Mouse (Mus musculus): Measurements from ENCODE around the gene Gm15557. TPM values are rescaled to one million over a fixed set of nuclear protein-coding genes. Genes with fewer than 3 reads are reported as not detected.

The Gm15557 gene
- polyA plus RNA-seq, 1 experiment from 2014 or later: not detected

- 91% methylated on average over 5 of the region's 5 CpGs for WGBS
- no peak overlapping the region for H3K27ac ChIP-seq (replicated peaks)
Measured at GRCm38 (mm10) chr2:155959981-155960380, 19.5 kb downstream of the Gm15557 start.

GRCm38 (mm10) chr2:155961862-155962261 is 21.3 kb downstream of the Gm15557 start:
- 78% methylated on average over 10 of the region's 10 CpGs for WGBS
- no peak for ATAC-seq (replicated peaks)
- H3K9ac ChIP-seq (replicated peaks): no peak overlapping the region

More at GRCm38 (mm10) chr2:155959981-155960380, 19.5 kb downstream of the Gm15557 start:
- H3K4me1 ChIP-seq: peaks cover 18% of the 10 kb centered on the region
- no peak for ATAC-seq (replicated peaks)
- H3K36me3 ChIP-seq: peaks cover 29% of the 10 kb centered on the region
- H3K4me2 ChIP-seq (replicated peaks): no peak overlapping the region
- H3K9me3 ChIP-seq: no peaks in the 10 kb centered on the region
- H3K9ac ChIP-seq (replicated peaks): no peak overlapping the region
- H3K4me3 ChIP-seq: no peak overlapping the region
- no peaks in the 10 kb centered on the region for H3K27me3 ChIP-seq

GRCm38 (mm10) chr2:155962991-155963390 is 22.5 kb downstream of the Gm15557 start:
- peaks cover 56% of the 10 kb centered on the region for H3K36me3 ChIP-seq
- no peak overlapping the region for H3K27ac ChIP-seq (replicated peaks)
- no peak for ATAC-seq (replicated peaks)
- H3K4me1 ChIP-seq: peaks cover 6% of the 10 kb centered on the region; the same call in 1 of the 2 replicates
- H3K9ac ChIP-seq (replicated peaks): no peak overlapping the region
- H3K27me3 ChIP-seq: no peaks in the 10 kb centered on the region
- no peak overlapping the region for H3K4me2 ChIP-seq (replicated peaks)
- H3K4me3 ChIP-seq: no peak overlapping the region
- no peaks in the 10 kb centered on the region for H3K9me3 ChIP-seq
- 51% methylated on average over 1 of the region's 1 CpGs for WGBS

More at GRCm38 (mm10) chr2:155961862-155962261, 21.3 kb downstream of the Gm15557 start:
- H3K27ac ChIP-seq (replicated peaks): no peak overlapping the region
- H3K36me3 ChIP-seq: peaks cover 44% of the 10 kb centered on the region
- H3K9me3 ChIP-seq: no peaks in the 10 kb centered on the region
- H3K4me3 ChIP-seq: no peak overlapping the region
- H3K4me1 ChIP-seq: peaks cover 17% of the 10 kb centered on the region
- no peak overlapping the region for H3K4me2 ChIP-seq (replicated peaks)
- no peaks in the 10 kb centered on the region for H3K27me3 ChIP-seq

GRCm38 (mm10) chr2:155973348-155973747 is 32.8 kb downstream of the Gm15557 start:
- no peaks in the 10 kb centered on the region for H3K4me1 ChIP-seq
- H3K36me3 ChIP-seq: peaks cover 86% of the 10 kb centered on the region
- no peak overlapping the region for H3K4me2 ChIP-seq (replicated peaks)
- no peak for ATAC-seq (replicated peaks)
- 81% methylated on average over 6 of the region's 6 CpGs for WGBS
- H3K27ac ChIP-seq (replicated peaks): no peak overlapping the region
- H3K4me3 ChIP-seq: no peak overlapping the region
- H3K9ac ChIP-seq (replicated peaks): no peak overlapping the region
- no peaks in the 10 kb centered on the region for H3K9me3 ChIP-seq
- no peaks in the 10 kb centered on the region for H3K27me3 ChIP-seq

- 83% methylated on average over 14 of the region's 14 CpGs for WGBS
- Histone ChIP-seq H3K36me3 (peaks cover 85% of the 10 kb centered on the region), H3K9ac (replicated peaks) (no peak overlapping the region)
Measured at GRCm38 (mm10) chr2:155974087-155974731, 33.7 kb downstream of the Gm15557 start.

GRCm38 (mm10) chr2:155979328-155979991 is 38.9 kb downstream of the Gm15557 start:
- peaks cover 92% of the 10 kb centered on the region for H3K36me3 ChIP-seq
- WGBS: 87% methylated on average over 5 of the region's 5 CpGs
- no peak overlapping the region for H3K4me2 ChIP-seq (replicated peaks)
- H3K27ac ChIP-seq (replicated peaks): no peak overlapping the region
- no peak overlapping the region for H3K4me3 ChIP-seq
- no peak overlapping the region for H3K9ac ChIP-seq (replicated peaks)
- no peaks in the 10 kb centered on the region for H3K4me1 ChIP-seq
- no peaks in the 10 kb centered on the region for H3K9me3 ChIP-seq
- H3K27me3 ChIP-seq: no peaks in the 10 kb centered on the region
- ATAC-seq (replicated peaks): no peak

More at GRCm38 (mm10) chr2:155974087-155974731, 33.7 kb downstream of the Gm15557 start:
- ATAC-seq (replicated peaks): no peak
- H3K27me3 ChIP-seq: no peaks in the 10 kb centered on the region
- H3K4me3 ChIP-seq: no peak overlapping the region
- H3K4me1 ChIP-seq: no peaks in the 10 kb centered on the region
- no peak overlapping the region for H3K27ac ChIP-seq (replicated peaks)
- H3K9me3 ChIP-seq: no peaks in the 10 kb centered on the region
- H3K4me2 ChIP-seq (replicated peaks): no peak overlapping the region

- ATAC-seq (replicated peaks): no peak
- no peaks in the 10 kb centered on the region for H3K4me1 ChIP-seq
- 92% methylated on average over 7 of the region's 7 CpGs for WGBS
- H3K9me3 ChIP-seq: no peaks in the 10 kb centered on the region
- H3K9ac ChIP-seq (replicated peaks): no peak overlapping the region
- no peak overlapping the region for H3K4me2 ChIP-seq (replicated peaks)
- no peaks in the 10 kb centered on the region for H3K27me3 ChIP-seq
- no peak overlapping the region for H3K27ac ChIP-seq (replicated peaks)
- H3K4me3 ChIP-seq: no peak overlapping the region
- peaks cover 99% of the 10 kb centered on the region for H3K36me3 ChIP-seq
Measured at GRCm38 (mm10) chr2:155985776-155986175, 45.2 kb downstream of the Gm15557 start.

- Histone ChIP-seq H3K9me3 (no peaks in the 10 kb centered on the region), H3K4me2 (replicated peaks) (no peak overlapping the region), H3K4me1 (no peaks in the 10 kb centered on the region), H3K36me3 (peaks cover 99% of the 10 kb centered on the region), H3K9ac (replicated peaks) (no peak overlapping the region), H3K27ac (replicated peaks) (no peak overlapping the region), H3K27me3 (no peaks in the 10 kb centered on the region), H3K4me3 (no peak overlapping the region)
- WGBS: 98% methylated on average over 6 of the region's 6 CpGs
- no peak for ATAC-seq (replicated peaks)
Measured at GRCm38 (mm10) chr2:155987131-155987530, 46.6 kb downstream of the Gm15557 start.

GRCm38 (mm10) chr2:155989085-155989484 is 48.6 kb downstream of the Gm15557 start:
- no peaks in the 10 kb centered on the region for H3K9me3 ChIP-seq
- 80% methylated on average over 4 of the region's 4 CpGs for WGBS
- no peaks in the 10 kb centered on the region for H3K27me3 ChIP-seq
- no peak overlapping the region for H3K9ac ChIP-seq (replicated peaks)
- no peak overlapping the region for H3K27ac ChIP-seq (replicated peaks)
- no peaks in the 10 kb centered on the region for H3K4me1 ChIP-seq
- no peak overlapping the region for H3K4me3 ChIP-seq
- peaks cover 95% of the 10 kb centered on the region for H3K36me3 ChIP-seq
- H3K4me2 ChIP-seq (replicated peaks): no peak overlapping the region
- ATAC-seq (replicated peaks): no peak

GRCm38 (mm10) chr2:155991151-155991550 is 50.6 kb downstream of the Gm15557 start:
- H3K27me3 ChIP-seq: no peaks in the 10 kb centered on the region
- no peak overlapping the region for H3K9ac ChIP-seq (replicated peaks)
- H3K4me2 ChIP-seq (replicated peaks): no peak overlapping the region
- 97% methylated on average over 10 of the region's 10 CpGs for WGBS
- no peaks in the 10 kb centered on the region for H3K4me1 ChIP-seq
- H3K4me3 ChIP-seq: no peak overlapping the region
- no peak overlapping the region for H3K27ac ChIP-seq (replicated peaks)
- peaks cover 95% of the 10 kb centered on the region for H3K36me3 ChIP-seq
- no peaks in the 10 kb centered on the region for H3K9me3 ChIP-seq
- ATAC-seq (replicated peaks): no peak

GRCm38 (mm10) chr2:155991863-155992321 is 51.4 kb downstream of the Gm15557 start:
- H3K4me2 ChIP-seq (replicated peaks): no peak overlapping the region
- H3K4me3 ChIP-seq: no peak overlapping the region
- WGBS: 70% methylated on average over 14 of the region's 14 CpGs
- no peaks in the 10 kb centered on the region for H3K4me1 ChIP-seq
- H3K36me3 ChIP-seq: peaks cover 95% of the 10 kb centered on the region
- H3K27me3 ChIP-seq: no peaks in the 10 kb centered on the region
- H3K27ac ChIP-seq (replicated peaks): no peak overlapping the region
- ATAC-seq (replicated peaks): no peak
- no peaks in the 10 kb centered on the region for H3K9me3 ChIP-seq
- no peak overlapping the region for H3K9ac ChIP-seq (replicated peaks)
